ENCODE assay signal across 16 mouse cellular contexts in genomic region chr14:124174111-124174510, GRCm38 (mm10).
"Had no signal": no experiment of that assay in that cellular context is flagged by ENCODE, and none has a peak within 500 bp of the region (broad histone marks: within the 10 kb centered on the region; RNA-seq: fewer than 3 reads in every experiment).

No protein-coding gene starts in this region.

- H3K9ac ChIP-seq: neural tube, embryonic 13.5 days; neural tube, embryonic 15.5 days; stomach, embryonic 15.5 days had no signal

- DNase-seq: retina, postnatal 1 day; right cerebral cortex, adult 18-20 months; right cerebral cortex, postnatal 14 days; right cerebral cortex, postnatal 25 days; right cerebral cortex, postnatal 4 days; spleen, adult 18-20 months; thymus, adult 18-20 months; thymus, adult 2 months; thymus, postnatal 14 days; thymus, postnatal 25 days; thymus, postnatal 36 days; thymus, postnatal 4 days had no signal

- H3K4me3 ChIP-seq: neural tube, embryonic 13.5 days; neural tube, embryonic 15.5 days; stomach, embryonic 15.5 days had no signal

- H3K4me1 ChIP-seq: neural tube, embryonic 13.5 days; neural tube, embryonic 15.5 days; stomach, embryonic 15.5 days had no signal

- H3K4me2 ChIP-seq: neural tube, embryonic 13.5 days; neural tube, embryonic 15.5 days; stomach, embryonic 15.5 days had no signal

- H3K9me3 ChIP-seq: neural tube, embryonic 13.5 days; neural tube, embryonic 15.5 days; stomach, embryonic 15.5 days had no signal

- H3K27me3 ChIP-seq: neural tube, embryonic 13.5 days; neural tube, embryonic 15.5 days; stomach, embryonic 15.5 days had no signal

- H3K36me3 ChIP-seq: neural tube, embryonic 13.5 days; neural tube, embryonic 15.5 days; stomach, embryonic 15.5 days had no signal

- H3K27ac ChIP-seq: neural tube, embryonic 13.5 days; neural tube, embryonic 15.5 days; stomach, embryonic 15.5 days; stomach, postnatal 0 days had no signal
